Mouse (Mus musculus): ENCODE results near the gene Ankrd60.

GRCm38 (mm10) chr2:173534581-173534980 lies 43.6 kb downstream of the Ankrd60 start:
- TF ChIP-seq USF1 (IDR thresholded peaks at IDR 0.05; ENCODE audit: low read depth): no peak
- TF ChIP-seq POLR2A (IDR thresholded peaks at IDR 0.05; ENCODE audit: insufficient read length, low read depth): no peak
- TF ChIP-seq MYOD1 (IDR thresholded peaks at IDR 0.05; ENCODE audit: control insufficient read depth in 1 of 3, insufficient read length in 2 of 3, low read depth in 2 of 3): no peak
- TF ChIP-seq MAX (IDR thresholded peaks at IDR 0.05; ENCODE audit: low read depth): no peak
- no peak for TF ChIP-seq E2F4 (IDR thresholded peaks at IDR 0.05; ENCODE audit: insufficient read depth)
- no peak for TF ChIP-seq POLR2AphosphoS2 (IDR thresholded peaks at IDR 0.05; ENCODE audit: insufficient read length, low read depth)
- TF ChIP-seq TCF12 (IDR thresholded peaks at IDR 0.05; ENCODE audit: insufficient read depth, poor library complexity, severe bottlenecking): no peak
- TF ChIP-seq SRF (IDR thresholded peaks at IDR 0.05; ENCODE audit: control insufficient read depth, insufficient read length, low read depth): no peak
- no peak for TF ChIP-seq CEBPB (IDR thresholded peaks at IDR 0.05; ENCODE audit: insufficient read depth, poor library complexity, severe bottlenecking)
